Mouse (Mus musculus) spleen, adult 2 months (tissue): ENCODE measurements around the gene Pars2.

Experiments used
- CTCF ChIP-seq: fragments of 200-500 bp; IDR thresholded peaks from 2 replicates; pipeline ENCODE4 v1.5.1; 2011; ENCODE audit warnings: mild to moderate bottlenecking, inconsistent platforms; ENCODE audit not compliant: insufficient read depth, insufficient read length, insufficient replicate concordance; ENCODE audit errors: extremely low read depth
- POLR2A ChIP-seq: fragments of 200-500 bp; IDR thresholded peaks from 2 replicates; pipeline ENCODE4 v1.6.1; 2011; ENCODE audit warnings: low read depth, low read length, inconsistent platforms

- TF ChIP-seq CTCF (no peak), POLR2A (no peak)
Observed at GRCm38 (mm10) chr4:106665673-106666072, 14.8 kb downstream of the Pars2 start.
